Mouse (Mus musculus): ENCODE measurements around the gene Myod1.
A peak's percentile ranks its signal among the peaks of the same experiment; 100 is the strongest.

Myod1 gene

GRCm38 (mm10) chr7:46376172-46377007, at the start of gene Myod1:
Gene Myod1, plus strand, starts transcription at chr7:46376474.
- peak in 1 of 2 experiments; percentile 18 for DNase-seq

GRCm38 (mm10) chr7:46327896-46328295, 48.4 kb upstream of the Myod1 start:
- DNase-seq = no peak

DNA sequence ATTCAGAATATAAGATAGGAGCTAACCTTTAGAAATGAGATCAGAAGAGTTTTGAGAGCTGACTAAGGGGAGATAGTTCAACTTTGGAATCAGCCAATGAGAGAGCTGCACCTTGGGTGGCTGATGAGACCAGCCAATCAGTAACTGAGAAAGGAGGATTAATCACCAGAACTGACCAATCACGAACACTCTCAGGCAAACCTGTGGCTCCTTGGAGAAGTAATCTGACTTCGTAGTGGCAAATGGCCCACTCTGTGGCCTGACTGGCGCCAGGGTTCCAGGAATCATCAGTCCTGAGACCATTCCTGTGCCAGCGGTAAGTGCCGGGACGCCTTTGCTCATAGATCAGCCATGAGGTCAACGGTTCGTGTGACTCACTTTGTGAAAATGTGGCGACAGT, 38.9 kb upstream of the Myod1 start:
- no peak for DNase-seq

DNA sequence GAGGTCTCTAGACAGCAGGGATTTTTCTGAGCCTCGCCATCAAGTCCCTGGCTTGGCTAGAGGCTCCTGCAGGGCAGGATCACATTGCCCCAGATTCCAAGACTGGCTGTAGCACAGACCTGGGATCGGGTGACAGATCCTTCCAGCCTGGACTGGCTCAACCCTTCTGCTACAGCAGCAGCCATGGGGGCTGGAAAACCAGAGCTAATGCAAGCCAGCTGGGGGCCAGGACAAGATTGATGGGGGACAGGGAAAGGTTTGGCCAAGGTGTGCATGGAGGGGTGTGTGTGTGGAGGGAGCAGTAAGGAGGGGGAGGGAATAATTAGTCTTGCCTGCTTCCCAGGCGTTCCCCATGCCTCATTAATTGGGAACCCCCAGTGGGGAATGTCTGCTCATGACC, 36.5 kb upstream of the Myod1 start:
- no peak for DNase-seq

GRCm38 (mm10) chr7:46340295-46340694, 36.0 kb upstream of the Myod1 start:
- DNase-seq = no peak

DNA sequence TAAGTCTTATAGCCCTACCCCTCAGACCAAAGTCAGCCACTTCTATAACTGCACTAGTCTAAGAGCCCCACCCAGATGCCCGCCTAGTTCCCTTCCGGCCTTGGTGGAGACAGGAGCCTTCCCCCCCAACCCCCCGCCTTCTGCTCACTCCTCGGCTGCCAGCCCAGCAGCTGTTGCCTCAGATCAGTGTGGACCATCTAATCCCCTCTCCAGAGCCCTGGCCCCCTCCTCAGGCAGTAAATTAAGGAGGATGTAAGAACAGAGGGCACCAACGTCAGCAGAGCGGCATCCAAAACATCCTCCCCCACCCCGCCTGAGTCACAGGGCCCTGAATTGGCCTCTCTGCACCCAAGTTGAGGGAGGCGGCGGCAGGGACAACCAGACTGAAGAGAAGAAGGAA, 34.8 kb upstream of the Myod1 start:
- DNase-seq = peak in 1 of 2 experiments; percentile 24

DNA sequence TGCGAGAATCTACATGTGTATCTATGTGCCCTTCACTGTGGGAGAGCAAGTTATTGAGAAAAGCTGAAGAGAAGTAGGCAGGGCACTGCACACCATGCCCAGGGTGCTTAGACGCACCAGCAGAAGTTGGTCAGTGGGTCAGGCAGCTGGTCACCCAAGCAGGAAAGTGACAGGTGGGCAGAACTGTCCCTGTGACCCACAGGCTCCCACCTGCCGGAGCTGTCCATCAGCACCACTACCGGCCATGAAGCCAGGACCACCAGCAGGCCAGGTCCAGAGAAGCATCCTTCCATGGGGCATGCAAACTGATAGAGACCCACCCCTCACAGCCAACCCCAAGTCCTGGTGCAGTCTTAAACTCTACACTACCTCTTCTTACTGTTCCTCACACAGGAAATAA, 28.6 kb upstream of the Myod1 start:
- DNase-seq = no peak

DNA sequence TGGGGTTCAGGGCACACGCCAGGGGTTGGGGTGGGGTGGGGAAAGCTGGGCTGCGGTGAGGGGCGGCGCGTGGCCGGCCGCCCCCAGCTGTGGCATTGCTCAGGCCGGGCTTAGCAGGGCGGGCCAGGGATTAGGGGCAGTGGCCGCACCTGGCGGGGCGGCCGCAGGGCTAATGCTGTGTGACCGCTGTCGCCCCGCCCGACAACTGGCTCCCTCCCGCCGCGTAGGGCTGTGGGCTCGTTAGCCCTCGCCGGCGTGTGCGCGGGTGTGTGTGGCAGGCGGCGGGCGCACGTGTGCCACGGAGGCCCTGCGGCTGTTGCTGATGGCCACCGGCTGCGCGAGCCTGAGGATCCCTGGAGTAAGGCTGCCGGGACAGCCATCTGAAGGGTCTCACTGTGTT, 27.5 kb upstream of the Myod1 start:
- no peak for DNase-seq

DNA sequence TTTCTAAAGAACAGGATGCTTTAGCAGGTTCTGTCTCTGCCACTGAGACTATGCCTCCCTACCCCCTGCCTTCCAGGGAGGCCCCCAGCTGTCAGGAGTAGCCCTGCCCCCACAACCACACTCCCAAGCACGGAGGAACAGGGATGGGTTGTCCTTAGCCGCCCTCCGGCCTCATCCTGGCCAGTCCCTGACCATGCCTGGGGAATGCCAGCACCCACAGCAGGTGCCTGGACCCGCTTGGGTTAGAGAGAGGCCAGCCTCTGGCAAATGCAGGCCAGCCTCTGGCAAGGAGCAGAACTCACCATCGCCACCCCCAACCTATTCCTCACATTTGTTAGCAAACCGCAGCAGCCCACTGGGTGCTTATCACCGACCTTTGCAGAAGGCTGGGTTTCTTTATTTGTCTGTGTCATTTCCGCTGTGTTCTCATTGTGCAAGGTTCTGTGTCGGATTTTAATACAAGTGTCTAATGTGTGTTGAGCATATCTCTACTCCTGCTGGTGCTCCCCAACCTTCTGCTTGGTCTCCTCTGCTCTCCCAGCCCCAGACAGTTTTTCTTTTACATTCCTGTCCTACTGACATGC, 26.1 kb upstream of the Myod1 start:
- DNase-seq = peak; percentile 52 to 67

GRCm38 (mm10) chr7:46352748-46353147, 23.5 kb upstream of the Myod1 start:
- DNase-seq = no peak

DNA sequence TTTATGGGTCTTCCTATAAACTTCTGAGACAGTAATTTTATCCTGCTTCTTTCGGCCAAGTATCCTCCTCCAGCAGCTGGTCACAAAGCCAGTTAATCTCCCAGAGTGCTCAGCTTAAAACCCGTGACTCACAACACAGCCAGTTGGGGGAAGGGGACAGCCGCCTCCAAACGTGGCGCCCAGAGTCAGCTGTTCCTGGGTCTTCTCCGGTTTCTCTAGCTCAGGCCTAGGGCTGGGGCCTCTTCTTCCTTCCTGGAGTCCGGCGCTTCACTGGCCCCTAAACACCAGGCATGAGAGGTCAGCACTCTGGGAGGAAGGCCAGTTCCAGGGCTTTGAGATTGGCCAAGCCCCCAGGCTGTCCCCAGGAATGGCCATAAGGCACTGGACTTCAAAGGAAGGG, 23.1 kb upstream of the Myod1 start:
- no peak for DNase-seq

GRCm38 (mm10) chr7:46353875-46354274, 22.4 kb upstream of the Myod1 start:
- no peak for DNase-seq

- DNase-seq = peak; percentile 46 to 54
Observed at GRCm38 (mm10) chr7:46361776-46362175, 14.5 kb upstream of the Myod1 start.

GRCm38 (mm10) chr7:46364154-46364553, 12.1 kb upstream of the Myod1 start:
- no peak for DNase-seq

DNA sequence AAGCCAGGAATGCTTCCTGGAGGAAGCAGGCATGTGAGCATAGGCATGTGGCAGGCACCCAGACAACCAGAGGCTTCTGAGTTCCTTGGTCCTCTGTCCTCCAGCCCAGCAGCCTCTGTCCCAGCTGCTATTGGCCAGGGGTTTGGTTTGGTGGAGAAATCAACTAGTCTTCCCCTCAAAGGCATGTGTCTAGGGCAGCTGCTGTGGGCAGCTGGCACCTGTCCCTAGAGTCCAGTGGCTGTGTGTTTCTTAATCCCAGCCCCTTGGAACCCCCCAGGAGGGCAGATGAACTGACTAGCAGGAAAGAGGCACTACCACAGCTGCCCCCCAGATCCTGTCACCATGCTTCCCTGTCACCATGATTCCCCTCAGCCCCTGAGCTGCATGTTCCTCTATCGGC, 10.5 kb upstream of the Myod1 start:
- DNase-seq = no peak

DNA sequence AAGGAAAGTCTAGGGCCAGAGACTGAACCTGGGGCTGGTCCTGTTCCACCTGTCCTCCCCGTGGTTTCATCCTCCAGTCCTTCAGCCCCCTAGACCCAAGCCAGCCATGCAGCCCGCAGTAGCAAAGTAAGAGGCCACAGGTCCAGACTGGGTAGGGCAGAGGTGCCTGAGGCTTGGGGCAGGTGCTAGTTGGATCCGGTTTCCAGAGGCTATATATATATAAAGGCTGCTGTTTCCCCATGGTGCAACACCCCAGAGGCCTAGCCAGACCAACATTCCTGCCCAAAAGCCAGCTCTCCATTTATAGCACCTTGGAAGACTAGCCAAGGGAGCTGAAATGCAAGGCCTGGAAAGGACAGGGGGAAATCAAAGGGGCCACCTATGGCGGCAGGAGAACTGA, 5.2 kb upstream of the Myod1 start:
- no peak for DNase-seq

- peak; percentile 54 to 66 for DNase-seq
Observed at GRCm38 (mm10) chr7:46377008-46377346, 703 bp downstream of the Myod1 start.

DNA sequence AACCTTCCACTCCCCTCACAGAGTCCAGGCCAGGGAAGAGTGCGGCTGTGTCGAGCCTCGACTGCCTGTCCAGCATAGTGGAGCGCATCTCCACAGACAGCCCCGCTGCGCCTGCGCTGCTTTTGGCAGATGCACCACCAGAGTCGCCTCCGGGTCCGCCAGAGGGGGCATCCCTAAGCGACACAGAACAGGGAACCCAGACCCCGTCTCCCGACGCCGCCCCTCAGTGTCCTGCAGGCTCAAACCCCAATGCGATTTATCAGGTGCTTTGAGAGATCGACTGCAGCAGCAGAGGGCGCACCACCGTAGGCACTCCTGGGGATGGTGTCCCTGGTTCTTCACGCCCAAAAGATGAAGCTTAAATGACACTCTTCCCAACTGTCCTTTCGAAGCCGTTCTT, 1.8 kb downstream of the Myod1 start:
- DNase-seq = peak; percentile 57 to 59

- peak; percentile 81 to 91 for DNase-seq
Observed at GRCm38 (mm10) chr7:46378983-46379382, 2.7 kb downstream of the Myod1 start.

GRCm38 (mm10) chr7:46380625-46381024, 4.4 kb downstream of the Myod1 start:
- peak; percentile 39 to 50 for DNase-seq

- no peak for DNase-seq
Observed at GRCm38 (mm10) chr7:46387430-46387829, 11.2 kb downstream of the Myod1 start.

GRCm38 (mm10) chr7:46389456-46390085, 13.3 kb downstream of the Myod1 start:
- no peak for DNase-seq

GRCm38 (mm10) chr7:46390226-46390625, 14.0 kb downstream of the Myod1 start:
- DNase-seq = no peak

DNA sequence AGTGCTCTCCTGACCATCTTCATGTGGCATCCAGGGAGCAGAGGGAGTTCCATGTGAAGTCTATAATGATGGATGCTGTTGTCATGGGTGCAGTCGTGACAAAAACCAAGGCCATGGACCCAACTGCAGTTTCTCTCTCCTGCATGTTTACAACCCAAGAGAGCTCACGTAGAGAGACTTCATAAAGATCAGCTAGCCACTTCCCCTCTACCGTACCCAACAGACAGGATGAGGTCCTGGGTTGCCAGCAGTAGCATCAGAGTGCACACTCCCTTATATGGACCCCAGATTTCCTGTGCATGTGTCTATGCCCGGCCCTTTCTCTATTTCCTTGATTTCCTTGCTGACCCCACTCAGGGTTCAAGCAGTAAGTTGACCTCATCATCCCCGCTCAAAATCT, 15.4 kb downstream of the Myod1 start:
- DNase-seq = no peak
